Mouse (Mus musculus) limb, embryonic 14.5 days (tissue): ENCODE measurements around the gene Gm11444. TPM values are rescaled to one million over a fixed set of nuclear protein-coding genes. Genes with fewer than 3 reads are reported as not detected.

ENCODE experiments used
- ATAC-seq: fragments of 200-750 bp; cut with Nextera tagmentation; 2 replicates; pipeline ENCODE4 v1.8.0; 2017; ENCODE audit warnings: low read depth, moderate number of reproducible peaks, moderate TSS enrichment; ENCODE audit not compliant: low FRiP score
- DNase-seq: peaks from one replicate; pipeline ENCODE4 v3.0.0-alpha.2; 2015; ENCODE audit warnings: low spot score
- H3K27ac ChIP-seq: fragments of 300-500 bp; sonication (generic); replicated peaks from 2 replicates; pipeline ENCODE4 v1.5.1; 2014; ENCODE audit warnings: low read depth, mild to moderate bottlenecking, low read length, moderate library complexity, mixed read lengths
- H3K27me3 ChIP-seq: fragments of 300-500 bp; sonication (generic); 2 replicates; pipeline ENCODE4 v1.6.1; 2014; ENCODE audit warnings: low read length, mixed read lengths; ENCODE audit not compliant: control insufficient read depth, insufficient read depth
- H3K36me3 ChIP-seq: fragments of 300-500 bp; sonication (generic); 2 replicates; pipeline ENCODE4 v1.6.1; 2014; ENCODE audit warnings: mild to moderate bottlenecking, low read length, moderate library complexity, mixed read lengths; ENCODE audit not compliant: control insufficient read depth, insufficient read depth
- H3K4me1 ChIP-seq: fragments of 300-500 bp; sonication (generic); 2 replicates; pipeline ENCODE4 v1.6.1; 2014; ENCODE audit warnings: antibody characterized with exemption, low read length, mixed read lengths; ENCODE audit not compliant: control insufficient read depth, insufficient read depth
- H3K4me2 ChIP-seq: fragments of 300-500 bp; sonication (generic); replicated peaks from 2 replicates; pipeline ENCODE4 v1.6.1; 2014; ENCODE audit warnings: low read depth, mild to moderate bottlenecking, low read length, moderate library complexity; ENCODE audit not compliant: severe bottlenecking
- H3K4me3 ChIP-seq: fragments of 300-500 bp; sonication (generic); replicated peaks from 2 replicates; pipeline ENCODE4 v1.5.1; 2014; ENCODE audit warnings: low read length
- H3K9ac ChIP-seq: fragments of 300-500 bp; sonication (generic); 2 replicates; pipeline ENCODE4 v1.6.1; 2014; ENCODE audit warnings: mild to moderate bottlenecking, low read depth, low read length, moderate library complexity; ENCODE audit not compliant: severe bottlenecking
- H3K9me3 ChIP-seq: fragments of 300-500 bp; sonication (generic); 2 replicates; pipeline ENCODE4 v1.6.1; 2016; ENCODE audit warnings: low read length; ENCODE audit not compliant: control insufficient read depth
- POLR2A ChIP-seq: fragments of 200-500 bp; IDR thresholded peaks from 2 replicates; pipeline ENCODE4 v1.8.0; 2012; ENCODE audit warnings: inconsistent platforms, mild to moderate bottlenecking, moderate library complexity, borderline replicate concordance; ENCODE audit not compliant: insufficient read depth, insufficient read length; ENCODE audit errors: extremely low read depth
- WGBS: fragments of 180-500 bp; shearing (Covaris S2); extraction: QIAGEN DNeasy Blood & Tissue Kit; methylation state at CpG from one replicate; pipeline ENCODE4 v1.1.7; 2014; 5-methylcytosine and 5-hydroxymethylcytosine counted together
- polyA plus RNA-seq, 2 experiments: library from polyadenylated mRNA; depleted of rRNA in 1 of 2; stranded (reverse) in 1 of 2; unstranded in 1 of 2; fragments of >200 nt; fragmentation: Nextera tagmentation in 1 of 2; extraction: Ambion mirVana in 1 of 2; gene quantifications; 2 replicates each; pipeline versions ENCODE4 v1.2.1 to v1.2.3; 2012 to 2014

The Gm11444 gene
- polyA plus RNA-seq (2012; rRNA removed) (not detected in 2 replicates), polyA plus RNA-seq (2014; fragmentation: Nextera tagmentation; extraction: Ambion mirVana) (not detected in 2 replicates)

- ATAC-seq, result no peak
- Histone ChIP-seq H3K9me3 (no peaks in the 10 kb centered on the region), H3K27me3 (no peaks in the 10 kb centered on the region), H3K4me2 (peak within 1 kb of the TSS; percentile 46; the same call in 1 of the 2 replicates), H3K9ac (no peak within 1 kb of the TSS), H3K36me3 (no peaks in the 10 kb centered on the region), H3K27ac (no peak within 1 kb of the TSS), H3K4me1 (0 out of 2 replicates have a peak, but pooled peaks cover 3% of the 10 kb centered on the region), H3K4me3 (no peak within 1 kb of the TSS)
- 89% methylated on average over 6 of the region's 6 CpGs for WGBS
- TF ChIP-seq POLR2A, result no peak
- DNase-seq, result no peak
Observed at GRCm38 (mm10) chr11:85850233-85850632, at the start of gene Gm11444. Gm11444 (minus strand) TSS chr11:85850333.

- peaks cover 30% of the 10 kb centered on the region for H3K36me3 ChIP-seq
- peak overlapping the region; percentile 73 for H3K4me2 ChIP-seq
- DNase-seq (peak; percentile 79), ATAC-seq (peak; percentile 88)
- WGBS, result 15% methylated on average over 9 of the region's 13 CpGs
- peak overlapping the region; percentile 87 for H3K27ac ChIP-seq
- H3K27me3 ChIP-seq, result peaks cover 15% of the 10 kb centered on the region
- H3K9me3 ChIP-seq, result no peaks in the 10 kb centered on the region
- TF ChIP-seq POLR2A, result no peak
- H3K4me3 ChIP-seq, result peak overlapping the region; percentile 32
- peak overlapping the region; percentile 40 for H3K9ac ChIP-seq
- peaks cover 45% of the 10 kb centered on the region for H3K4me1 ChIP-seq
Observed at GRCm38 (mm10) chr11:85896335-85896985, 46.3 kb upstream of the Gm11444 start.

- WGBS, result 5% methylated on average over 43 of the region's 43 CpGs
- Histone ChIP-seq H3K4me3 (peak overlapping the region; percentile 36), H3K9me3 (no peaks in the 10 kb centered on the region), H3K4me2 (peak overlapping the region; percentile 73), H3K36me3 (peaks cover 15% of the 10 kb centered on the region), H3K4me1 (peaks cover 45% of the 10 kb centered on the region), H3K9ac (peak overlapping the region; percentile 60), H3K27me3 (peaks cover 24% of the 10 kb centered on the region), H3K27ac (peak overlapping the region; percentile 87)
- no peak for ATAC-seq
- DNase-seq, result no peak
- TF ChIP-seq POLR2A, result no peak
Observed at GRCm38 (mm10) chr11:85894731-85895545, 44.8 kb upstream of the Gm11444 start.

GRCm38 (mm10) chr11:85894136-85894530 lies 44.0 kb upstream of the Gm11444 start:
- H3K4me1 ChIP-seq, result peaks cover 47% of the 10 kb centered on the region
- H3K4me3 ChIP-seq, result no peak overlapping the region; the same call in 1 of the 2 replicates
- DNase-seq, result no peak
- 14% methylated on average over 3 of the region's 3 CpGs for WGBS
- peaks cover 32% of the 10 kb centered on the region for H3K27me3 ChIP-seq
- peak overlapping the region; percentile 87 for H3K27ac ChIP-seq
- peaks cover 10% of the 10 kb centered on the region for H3K36me3 ChIP-seq
- H3K9me3 ChIP-seq, result no peaks in the 10 kb centered on the region
- ATAC-seq, result no peak
- no peak for TF ChIP-seq POLR2A
- peak overlapping the region; percentile 60; the same call in 1 of the 2 replicates for H3K9ac ChIP-seq
- peak overlapping the region; percentile 73 for H3K4me2 ChIP-seq

- peak overlapping the region; percentile 73 for H3K4me2 ChIP-seq
- peaks cover 37% of the 10 kb centered on the region for H3K27me3 ChIP-seq
- H3K9ac ChIP-seq, result 0 out of 2 replicates have a peak overlapping the region, but pooled peaks have one; percentile 60
- H3K27ac ChIP-seq, result peak overlapping the region; percentile 87
- H3K9me3 ChIP-seq, result no peaks in the 10 kb centered on the region
- peaks cover 5% of the 10 kb centered on the region for H3K36me3 ChIP-seq
- TF ChIP-seq POLR2A, result no peak
- no peak for DNase-seq
- no peak for ATAC-seq
- no peak overlapping the region; the same call in 1 of the 2 replicates for H3K4me3 ChIP-seq
- peaks cover 47% of the 10 kb centered on the region for H3K4me1 ChIP-seq
- 22% methylated on average over 13 of the region's 13 CpGs for WGBS
Observed at GRCm38 (mm10) chr11:85893400-85894135, 43.4 kb upstream of the Gm11444 start.
